Mouse (Mus musculus) forebrain, embryonic 14.5 days (tissue): ENCODE measurements at regions not wholly inside any gene's neighbourhood (a gene's known extent, or its start where the extent isn't known, plus 50 kb on each side); places are given as distances from the start of the nearest gene placed in this dataset.

Source experiments
- ATAC-seq: fragments of 200-750 bp; cut with Nextera tagmentation; 2 replicates; pipeline ENCODE4 v1.8.0; 2017; ENCODE audit warnings: mild to moderate bottlenecking, moderate library complexity
- DNase-seq: peaks from one replicate; pipeline ENCODE4 v3.0.0-alpha.2; 2015; ENCODE audit warnings: low spot score
- H3K27ac ChIP-seq: fragments of 300-500 bp; sonication (generic); 2 replicates; pipeline ENCODE4 v1.5.1; 2014; ENCODE audit warnings: low read depth, mild to moderate bottlenecking, control low read depth, low read length, moderate library complexity
- H3K27me3 ChIP-seq: fragments of 300-500 bp; sonication (generic); replicated peaks from 2 replicates; pipeline ENCODE4 v1.6.1; 2014; ENCODE audit warnings: low read length, control low read depth, mixed read lengths; ENCODE audit not compliant: control insufficient read depth, insufficient read depth
- H3K36me3 ChIP-seq: fragments of 300-500 bp; sonication (generic); 2 replicates; pipeline ENCODE4 v1.6.1; 2014; ENCODE audit warnings: low read length, control low read depth; ENCODE audit not compliant: control insufficient read depth, insufficient read depth
- H3K4me1 ChIP-seq: fragments of 300-500 bp; sonication (generic); 2 replicates; pipeline ENCODE4 v1.6.1; 2014; ENCODE audit warnings: antibody characterized with exemption, low read length, control low read depth; ENCODE audit not compliant: control insufficient read depth, insufficient read depth
- H3K4me2 ChIP-seq: fragments of 300-500 bp; sonication (generic); 2 replicates; pipeline ENCODE4 v1.6.1; 2014; ENCODE audit warnings: mild to moderate bottlenecking, control low read depth, low read length
- H3K4me3 ChIP-seq: fragments of 300-500 bp; sonication (generic); 2 replicates; pipeline ENCODE4 v1.5.1; 2014; ENCODE audit warnings: low read depth, low read length, control low read depth
- H3K9ac ChIP-seq: fragments of 300-500 bp; sonication (generic); 2 replicates; pipeline ENCODE4 v1.6.1; 2014; ENCODE audit warnings: mild to moderate bottlenecking, low read length, control low read depth, moderate library complexity
- H3K9me3 ChIP-seq: fragments of 300-500 bp; sonication (generic); replicated peaks from 2 replicates; pipeline ENCODE4 v1.6.1; 2016; ENCODE audit warnings: low read length, control low read depth, mixed read lengths; ENCODE audit not compliant: control insufficient read depth
- WGBS: fragments of 180-500 bp; shearing (Covaris S2); extraction: QIAGEN DNeasy Blood & Tissue Kit; methylation state at CpG from one replicate; pipeline ENCODE4 v1.1.7; 2014; 5-methylcytosine and 5-hydroxymethylcytosine counted together

DNA sequence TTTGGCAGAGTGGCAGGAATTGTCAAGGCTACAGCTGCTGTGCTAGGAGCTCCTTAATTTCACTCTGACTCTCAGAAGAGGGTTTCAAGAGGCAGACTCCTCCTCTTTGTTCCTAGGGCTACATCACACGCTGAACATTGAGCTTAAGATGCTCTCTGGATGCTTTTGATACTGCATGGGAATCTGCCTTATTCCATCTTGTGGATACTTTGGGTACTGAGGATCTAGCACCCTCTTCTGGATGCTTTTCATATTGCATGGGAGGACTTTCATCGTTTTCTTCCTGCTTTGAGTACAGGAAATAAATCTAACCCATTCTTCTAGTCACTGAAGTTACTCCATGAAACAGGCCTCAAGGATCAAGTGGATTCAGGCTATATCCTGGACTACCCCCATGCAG is 513.9 kb upstream of the Dsel start:
- H3K4me3 ChIP-seq, result no peak overlapping the region
- H3K27ac ChIP-seq, result no peak overlapping the region
- H3K4me2 ChIP-seq, result no peak overlapping the region
- no peaks in the 10 kb centered on the region for H3K27me3 ChIP-seq
- WGBS, result 2% methylated on average over 2 of the region's 2 CpGs
- no peaks in the 10 kb centered on the region for H3K9me3 ChIP-seq
- no peak overlapping the region for H3K9ac ChIP-seq
- no peaks in the 10 kb centered on the region for H3K4me1 ChIP-seq
- H3K36me3 ChIP-seq, result no peaks in the 10 kb centered on the region
- DNase-seq (peak; percentile 84), ATAC-seq (peak; percentile 81)

DNA sequence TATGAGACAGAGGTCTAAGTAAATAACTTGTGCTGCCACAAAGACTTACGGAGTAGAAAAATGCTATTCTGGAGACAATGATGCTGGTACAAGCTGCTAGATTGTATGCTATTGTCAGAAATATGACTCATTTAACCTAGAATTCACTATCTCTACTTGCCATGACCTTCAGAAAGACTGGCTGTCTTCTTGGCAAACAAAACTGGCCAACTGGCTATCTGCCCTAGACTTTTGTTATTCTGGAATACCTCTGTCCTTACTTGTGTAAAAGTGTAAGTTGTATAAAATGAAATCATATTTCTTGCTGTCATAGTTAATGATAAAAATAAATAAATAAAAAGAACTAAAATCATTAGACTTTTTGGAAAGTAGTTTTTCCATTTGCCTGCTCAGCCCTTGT is 491.1 kb upstream of the Dsel start:
- Histone ChIP-seq H3K4me2 (no peak overlapping the region), H3K27me3 (no peaks in the 10 kb centered on the region)
- 97% methylated on average over 1 of the region's 1 CpGs for WGBS

More for the DNA sequence above, 491.1 kb upstream of the Dsel start:
- Histone ChIP-seq H3K36me3 (no peaks in the 10 kb centered on the region), H3K9ac (no peak overlapping the region), H3K27ac (no peak overlapping the region), H3K9me3 (no peaks in the 10 kb centered on the region), H3K4me3 (no peak overlapping the region), H3K4me1 (no peaks in the 10 kb centered on the region)
- DNase-seq (no peak), ATAC-seq (no peak)
